Comparison of ENCODE assay signal across 25 mouse cellular contexts in genomic region chr15:98536828-98537510, GRCm38 (mm10). TPM values are rescaled to one million over a fixed set of nuclear protein-coding genes. Genes with fewer than 3 reads are reported as not detected.
"Had no signal": no experiment of that assay in that cellular context is flagged by ENCODE, and none has a peak within 500 bp of the region (broad histone marks: within the 10 kb centered on the region; RNA-seq: fewer than 3 reads in every experiment).

No protein-coding gene starts in this region.

- ATAC-seq: liver, embryonic 12.5 days had no signal

- H3K9me3 ChIP-seq: kidney, embryonic 15.5 days; limb, embryonic 13.5 days; liver, embryonic 12.5 days; liver, embryonic 15.5 days; lung, embryonic 15.5 days; stomach, embryonic 15.5 days had no signal

- H3K27me3 ChIP-seq: kidney, embryonic 15.5 days; limb, embryonic 13.5 days; liver, embryonic 12.5 days; liver, embryonic 15.5 days; lung, embryonic 15.5 days; stomach, embryonic 15.5 days had no signal

- H3K27ac ChIP-seq: limb, embryonic 13.5 days; liver, embryonic 12.5 days; liver, embryonic 15.5 days; lung, embryonic 15.5 days; stomach, embryonic 15.5 days had no signal

- H3K4me2 ChIP-seq: kidney, embryonic 15.5 days; limb, embryonic 13.5 days; liver, embryonic 12.5 days; liver, embryonic 15.5 days; lung, embryonic 15.5 days; midbrain, embryonic 11.5 days; stomach, embryonic 15.5 days had no signal

- DNase-seq: kidney, adult 2 months; kidney, postnatal 10 days; layer of hippocampus, postnatal 36 days; left cerebral cortex, postnatal 4 days; liver; lung, adult 18-20 months; lung, postnatal 10 days; lung, postnatal 36 days; midbrain, embryonic 14.5 days; thymus, postnatal 25 days had no signal

- H3K9ac ChIP-seq: kidney, embryonic 15.5 days; limb, embryonic 13.5 days; liver, embryonic 12.5 days; liver, embryonic 15.5 days; lung, embryonic 15.5 days; stomach, embryonic 15.5 days had no signal

- H3K4me3 ChIP-seq: kidney, embryonic 15.5 days; limb, embryonic 13.5 days; liver, embryonic 12.5 days; liver, embryonic 15.5 days; lung, embryonic 15.5 days; stomach, embryonic 15.5 days had no signal

RNA-seq across cellular contexts. Expression of gene 4930415O20Rik, which starts 33.8 kb away (rescaled TPM):
- total RNA-seq: layer of hippocampus, adult 8-10 months; layer of hippocampus, postnatal 10 days; layer of hippocampus, postnatal 36 days; left cerebral cortex, adult 8-10 months; left cerebral cortex, postnatal 14 days; left cerebral cortex, postnatal 4 days; megakaryocyte-erythroid progenitor cell, adult 5-6 weeks had no signal
- polyA plus RNA-seq: kidney, embryonic 15.5 days; limb, embryonic 13.5 days; liver, embryonic 12.5 days; liver, embryonic 15.5 days; lung, embryonic 15.5 days; midbrain, embryonic 14.5 days; neural tube, embryonic 11.5 days; stomach, embryonic 15.5 days; thymus, postnatal 0 days had no signal

RNA-seq across cellular contexts. Expression of gene Olfr279, which starts 44.8 kb away (rescaled TPM):
- total RNA-seq: layer of hippocampus, adult 8-10 months; layer of hippocampus, postnatal 10 days; layer of hippocampus, postnatal 36 days; left cerebral cortex, adult 8-10 months; left cerebral cortex, postnatal 4 days; megakaryocyte-erythroid progenitor cell, adult 5-6 weeks had no signal
- polyA plus RNA-seq: kidney, adult 2 months; kidney, embryonic 15.5 days; limb, embryonic 13.5 days; liver, embryonic 12.5 days; liver, embryonic 15.5 days; lung, embryonic 15.5 days; midbrain, embryonic 11.5 days; midbrain, embryonic 14.5 days; neural tube, embryonic 11.5 days; neural tube, embryonic 14.5 days; stomach, embryonic 15.5 days; thymus, postnatal 0 days had no signal

RNA-seq across cellular contexts. Expression of gene Lalba, which starts 54.4 kb away (rescaled TPM):
- total RNA-seq: layer of hippocampus, adult 8-10 months; layer of hippocampus, postnatal 10 days; layer of hippocampus, postnatal 36 days; left cerebral cortex, adult 8-10 months; left cerebral cortex, postnatal 14 days; left cerebral cortex, postnatal 4 days; megakaryocyte-erythroid progenitor cell, adult 5-6 weeks had no signal
- polyA plus RNA-seq: kidney, adult 2 months; kidney, embryonic 15.5 days; liver, embryonic 12.5 days; liver, embryonic 15.5 days; midbrain, embryonic 11.5 days; midbrain, embryonic 14.5 days; neural tube, embryonic 11.5 days; neural tube, embryonic 14.5 days; stomach, embryonic 15.5 days had no signal
